In genomic region chr7:24316567-24317092, GRCm38 (mm10) we compare ENCODE assay signal across 7 mouse cellular contexts. TPM values are rescaled to one million over a fixed set of nuclear protein-coding genes. Genes with fewer than 3 reads are reported as not detected.
DNase-seq lines count a peak whose midpoint lies in the region; ATAC-seq lines count a peak whose summit lies in the region.

TSS of gene Zfp94 (minus strand) at chr7:24316666.

- H3K9ac ChIP-seq in intestine, embryonic 16.5 days (ENCODE audit: low read depth, low read length): peak within 1 kb of the TSS; percentile 74
- peak within 1 kb of the TSS; percentile 85 for H3K9ac ChIP-seq in midbrain, embryonic 11.5 days (ENCODE audit: low read length)

- H3K4me2 ChIP-seq in intestine, embryonic 16.5 days (ENCODE audit: low read depth, low read length): peak within 1 kb of the TSS; percentile 83
- H3K4me2 ChIP-seq in midbrain, embryonic 11.5 days: peak within 1 kb of the TSS; percentile 76

- no peaks in the 10 kb centered on the region for H3K9me3 ChIP-seq in intestine, embryonic 16.5 days (ENCODE audit: control insufficient read depth, low read length)
- no peaks in the 10 kb centered on the region for H3K9me3 ChIP-seq in midbrain, embryonic 11.5 days (ENCODE audit: control insufficient read depth, low read length)

- DNase-seq in adrenal gland, adult 8-10 months: peak; percentile 95
- peak; percentile 92 for DNase-seq in embryo, embryonic 9.5 days (ENCODE audit: extremely low spot score)
- DNase-seq in gastrocnemius, postnatal 4 days (ENCODE audit: low spot score in 2 of 2): peak; percentile 82 to 92
- peak; percentile 98 to 99 for DNase-seq in left cerebral cortex, postnatal 36 days (ENCODE audit: low spot score in 2 of 2)
- peak; percentile 98 for DNase-seq in midbrain, embryonic 11.5 days (ENCODE audit: low spot score, missing footprints)
- DNase-seq in skeletal muscle tissue, adult 2 months (ENCODE audit: low read depth, low spot score): peak; percentile 90

- no peaks in the 10 kb centered on the region for H3K36me3 ChIP-seq in intestine, embryonic 16.5 days (ENCODE audit: control insufficient read depth, insufficient read depth, low read length)
- peaks cover 3% of the 10 kb centered on the region; the same call in 1 of the 2 replicates for H3K36me3 ChIP-seq in midbrain, embryonic 11.5 days (ENCODE audit: control insufficient read depth, insufficient read depth, low read length)

- no peaks in the 10 kb centered on the region for H3K4me1 ChIP-seq in intestine, embryonic 16.5 days (ENCODE audit: control insufficient read depth, insufficient read depth, low read length)
- H3K4me1 ChIP-seq in midbrain, embryonic 11.5 days (ENCODE audit: control insufficient read depth, insufficient read depth, low read length): peaks cover 9% of the 10 kb centered on the region

- peak within 1 kb of the TSS; percentile 72 for H3K27ac ChIP-seq in intestine, embryonic 16.5 days (ENCODE audit: low read length)
- H3K27ac ChIP-seq in midbrain, embryonic 11.5 days (ENCODE audit: low read depth, low read length): no peak within 1 kb of the TSS

- intact Hi-C loops in left cerebral cortex, postnatal 36 days (cut with DNase I): no loop called here

- no peaks in the 10 kb centered on the region for H3K27me3 ChIP-seq in intestine, embryonic 16.5 days (replicated peaks; ENCODE audit: control insufficient read depth, insufficient read depth, low read length)
- no peaks in the 10 kb centered on the region for H3K27me3 ChIP-seq in midbrain, embryonic 11.5 days (ENCODE audit: control insufficient read depth, insufficient read depth, low read length)

- WGBS in intestine, embryonic 16.5 days: under 1% methylated on average over 33 of the region's 33 CpGs
- under 1% methylated on average over 33 of the region's 33 CpGs for WGBS in midbrain, embryonic 11.5 days

- ATAC-seq in intestine, embryonic 16.5 days: peak; percentile 97
- ATAC-seq in midbrain, embryonic 11.5 days (ENCODE audit: low FRiP score): peak; percentile 95

- peak within 1 kb of the TSS; percentile 69 for H3K4me3 ChIP-seq in intestine, embryonic 16.5 days (ENCODE audit: low read length)
- H3K4me3 ChIP-seq in midbrain, embryonic 11.5 days (ENCODE audit: low read depth, low read length): peak within 1 kb of the TSS; percentile 59

RNA-seq across cellular contexts. Expression of gene Zfp94, which starts in this region (rescaled TPM):
- 10 to 100 TPM in 1 of 4 experiments, 1 to 10 TPM in 3; 4.8 to 10.1 (median 7.0) TPM for total RNA-seq in adrenal gland, adult 8-10 months (2022)
- total RNA-seq in gastrocnemius, postnatal 4 days (2021): 1 to 10 TPM; 4.0 to 4.2 TPM
- polyA plus RNA-seq in intestine, embryonic 16.5 days (2015; fragmentation: Nextera tagmentation; extraction: Ambion mirVana): 6.0 and 7.3 TPM in 2 replicates
- 10 to 100 TPM; 13.2 to 16.2 TPM for total RNA-seq in left cerebral cortex, postnatal 36 days (2021)
- polyA plus RNA-seq in midbrain, embryonic 11.5 days (2014; fragmentation: Nextera tagmentation; extraction: Ambion mirVana): 13.0 and 14.3 TPM in 2 replicates
